Mouse (Mus musculus): ENCODE measurements around the gene Pltp.
"Not testable (repeated sequence)": the region's sequence is repeated elsewhere in the genome, so short reads cannot be mapped to it uniquely, and the experiment has no call there.

DNA sequence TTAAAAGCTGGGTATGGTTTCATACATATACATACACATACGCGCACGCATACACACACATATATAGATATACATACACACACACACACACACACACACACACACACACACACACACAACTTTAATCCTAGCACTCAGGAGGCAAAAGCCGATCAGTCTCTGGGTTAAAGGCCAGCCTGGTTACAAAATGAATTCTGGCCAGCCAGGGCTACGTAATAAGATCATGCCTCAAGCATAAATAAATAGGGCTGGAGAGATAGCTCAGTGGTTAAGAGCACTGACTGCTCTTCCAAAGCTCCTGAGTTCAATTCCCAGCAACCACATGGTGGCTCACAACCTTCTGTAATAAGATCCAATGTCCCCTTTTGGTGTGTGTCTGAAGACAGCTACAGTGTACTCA, 1.9 kb downstream of the Pltp start:
- not testable (repeated sequence) for TF ChIP-seq HCFC1 (IDR thresholded peaks at IDR 0.05; ENCODE audit: borderline replicate concordance, insufficient read depth, low read length); MAFK (IDR thresholded peaks at IDR 0.05; ENCODE audit: insufficient read depth, low read depth, low read length); CHD2 (IDR thresholded peaks at IDR 0.05; ENCODE audit: low read depth, low read length); ZC3H11A (IDR thresholded peaks at IDR 0.05; ENCODE audit: borderline replicate concordance, low read depth, low read length); ZNF384 (IDR thresholded peaks at IDR 0.05; ENCODE audit: low read depth, low read length)
